Mouse (Mus musculus): ENCODE measurements at regions not wholly inside any gene's neighbourhood (a gene's known extent, or its start where the extent isn't known, plus 50 kb on each side); places are given as distances from the start of the nearest gene placed in this dataset.

DNA sequence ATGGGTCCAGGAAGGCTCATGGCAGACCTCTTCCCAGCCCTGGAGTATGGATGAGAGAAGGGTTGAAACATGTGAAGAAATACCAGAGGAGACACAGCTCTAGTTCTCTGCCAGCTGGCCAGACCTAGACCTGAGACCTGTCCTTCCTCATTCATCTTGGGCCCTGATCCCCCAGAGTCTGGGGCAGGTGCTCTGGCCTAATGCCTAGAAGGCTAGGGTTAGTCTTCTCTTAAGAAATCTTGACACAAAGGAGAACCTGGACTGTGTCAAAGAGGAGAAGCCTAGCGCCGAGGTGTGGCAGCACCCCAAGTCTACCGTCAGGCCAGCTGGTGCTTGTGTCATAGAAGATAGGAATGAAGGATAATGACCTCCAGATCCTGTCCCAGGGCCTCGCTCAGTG lies 118.2 kb upstream of the Arntl start:
- TF ChIP-seq CTCF (IDR thresholded peaks at IDR 0.05) = no peak
- no peak for TF ChIP-seq EP300 (IDR thresholded peaks at IDR 0.05)

Measured in lung, postnatal 0 days (tissue).